Mouse (Mus musculus) lung, postnatal 0 days (tissue): ENCODE data around the gene Gtf2ird1.

ENCODE experiments used
- CTCF ChIP-seq: IDR thresholded peaks from 2 replicates; pipeline ENCODE4 v1.5.1; 2016; ENCODE audit warnings: antibody characterized with exemption, mild to moderate bottlenecking
- EP300 ChIP-seq: IDR thresholded peaks from 2 replicates; pipeline ENCODE4 v1.6.1; 2016; ENCODE audit warnings: antibody characterized with exemption, mild to moderate bottlenecking, control low read depth

- TF ChIP-seq CTCF (no peak), EP300 (no peak)
These were observed 1.9 kb upstream of the Gtf2ird1 start for GRCm38 (mm10) chr5:134458416-134458815.
